Mouse (Mus musculus): ENCODE measurements around the gene Adprhl2. TPM values are rescaled to one million over a fixed set of nuclear protein-coding genes. Genes with fewer than 3 reads are reported as not detected.

Adprhl2 gene
- 59.2 and 62.0 TPM in 2 replicates for polyA plus RNA-seq (2014; fragmentation: Nextera tagmentation; extraction: Ambion mirVana)

GRCm38 (mm10) chr4:126321111-126321853, at the start of gene Adprhl2:
Adprhl2 (minus strand) TSS chr4:126321703.
- Histone ChIP-seq H3K9me3 (ENCODE audit: control insufficient read depth, low read length) (no peaks in the 10 kb centered on the region), H3K4me1 (ENCODE audit: control insufficient read depth, insufficient read depth, low read length) (peaks cover 10% of the 10 kb centered on the region), H3K4me3 (ENCODE audit: low read depth, low read length) (peak within 1 kb of the TSS; percentile 71), H3K9ac (ENCODE audit: low read length) (peak within 1 kb of the TSS; percentile 84), H3K27me3 (ENCODE audit: control insufficient read depth, insufficient read depth, low read length) (peaks cover 8% of the 10 kb centered on the region), H3K4me2 (ENCODE audit: low read depth, severe bottlenecking) (peak within 1 kb of the TSS; percentile 88), H3K27ac (replicated peaks; ENCODE audit: low read depth, low read length) (peak within 1 kb of the TSS; percentile 0; the same call in 1 of the 2 replicates), H3K36me3 (ENCODE audit: control insufficient read depth, insufficient read depth, low read length) (peaks cover 13% of the 10 kb centered on the region; the same call in 1 of the 2 replicates)
- peak; percentile 100 for DNase-seq (ENCODE audit: low spot score)
- ATAC-seq (ENCODE audit: insufficient number of reproducible peaks, low FRiP score, low TSS enrichment, low read depth): peak; percentile 82
- WGBS: under 1% methylated on average over 74 of the region's 80 CpGs

GRCm38 (mm10) chr4:126360069-126360468, 38.6 kb upstream of the Adprhl2 start:
- Histone ChIP-seq H3K4me1 (ENCODE audit: control insufficient read depth, insufficient read depth, low read length) (no peaks in the 10 kb centered on the region), H3K4me2 (ENCODE audit: low read depth, severe bottlenecking) (no peak overlapping the region), H3K4me3 (ENCODE audit: low read depth, low read length) (no peak overlapping the region), H3K9me3 (ENCODE audit: control insufficient read depth, low read length) (no peaks in the 10 kb centered on the region), H3K27ac (replicated peaks; ENCODE audit: low read depth, low read length) (no peak overlapping the region), H3K9ac (ENCODE audit: low read length) (no peak overlapping the region), H3K27me3 (ENCODE audit: control insufficient read depth, insufficient read depth, low read length) (no peaks in the 10 kb centered on the region), H3K36me3 (ENCODE audit: control insufficient read depth, insufficient read depth, low read length) (no peaks in the 10 kb centered on the region)
- DNase-seq (ENCODE audit: low spot score) (no peak), ATAC-seq (ENCODE audit: insufficient number of reproducible peaks, low FRiP score, low TSS enrichment, low read depth) (no peak)
- 98% methylated on average over 1 of the region's 1 CpGs for WGBS

GRCm38 (mm10) chr4:126343451-126343850, 21.9 kb upstream of the Adprhl2 start:
- H3K9me3 ChIP-seq (ENCODE audit: control insufficient read depth, low read length): no peaks in the 10 kb centered on the region
- no peak for ATAC-seq (ENCODE audit: insufficient number of reproducible peaks, low FRiP score, low TSS enrichment, low read depth)
- H3K4me3 ChIP-seq (ENCODE audit: low read depth, low read length): no peak overlapping the region
- no peak for DNase-seq (ENCODE audit: low spot score)
- no peak overlapping the region for H3K27ac ChIP-seq (replicated peaks; ENCODE audit: low read depth, low read length)
- H3K4me2 ChIP-seq (ENCODE audit: low read depth, severe bottlenecking): no peak overlapping the region
- H3K36me3 ChIP-seq (ENCODE audit: control insufficient read depth, insufficient read depth, low read length): 0 out of 2 replicates have a peak, but pooled peaks cover 3% of the 10 kb centered on the region
- H3K27me3 ChIP-seq (ENCODE audit: control insufficient read depth, insufficient read depth, low read length): no peaks in the 10 kb centered on the region
- H3K4me1 ChIP-seq (ENCODE audit: control insufficient read depth, insufficient read depth, low read length): no peaks in the 10 kb centered on the region
- WGBS: 78% methylated on average over 4 of the region's 4 CpGs
- H3K9ac ChIP-seq (ENCODE audit: low read length): no peak overlapping the region

GRCm38 (mm10) chr4:126339461-126339860, 18.0 kb upstream of the Adprhl2 start:
- no peak overlapping the region for H3K4me2 ChIP-seq (ENCODE audit: low read depth, severe bottlenecking)
- no peaks in the 10 kb centered on the region for H3K9me3 ChIP-seq (ENCODE audit: control insufficient read depth, low read length)
- H3K36me3 ChIP-seq (ENCODE audit: control insufficient read depth, insufficient read depth, low read length): no peaks in the 10 kb centered on the region
- 69% methylated on average over 4 of the region's 4 CpGs for WGBS
- no peak for DNase-seq (ENCODE audit: low spot score)
- H3K4me3 ChIP-seq (ENCODE audit: low read depth, low read length): no peak overlapping the region
- H3K4me1 ChIP-seq (ENCODE audit: control insufficient read depth, insufficient read depth, low read length): no peaks in the 10 kb centered on the region
- no peak for ATAC-seq (ENCODE audit: insufficient number of reproducible peaks, low FRiP score, low TSS enrichment, low read depth)
- no peak overlapping the region for H3K27ac ChIP-seq (replicated peaks; ENCODE audit: low read depth, low read length)
- H3K27me3 ChIP-seq (ENCODE audit: control insufficient read depth, insufficient read depth, low read length): no peaks in the 10 kb centered on the region
- no peak overlapping the region for H3K9ac ChIP-seq (ENCODE audit: low read length)

GRCm38 (mm10) chr4:126332358-126332757, 10.9 kb upstream of the Adprhl2 start:
- Histone ChIP-seq H3K27ac (replicated peaks; ENCODE audit: low read depth, low read length) (no peak overlapping the region), H3K27me3 (ENCODE audit: control insufficient read depth, insufficient read depth, low read length) (no peaks in the 10 kb centered on the region), H3K4me1 (ENCODE audit: control insufficient read depth, insufficient read depth, low read length) (no peaks in the 10 kb centered on the region), H3K9ac (ENCODE audit: low read length) (no peak overlapping the region), H3K4me2 (ENCODE audit: low read depth, severe bottlenecking) (no peak overlapping the region), H3K9me3 (ENCODE audit: control insufficient read depth, low read length) (no peaks in the 10 kb centered on the region), H3K4me3 (ENCODE audit: low read depth, low read length) (no peak overlapping the region), H3K36me3 (ENCODE audit: control insufficient read depth, insufficient read depth, low read length) (no peaks in the 10 kb centered on the region)
- 49% methylated on average over 3 of the region's 3 CpGs for WGBS
- ATAC-seq (ENCODE audit: insufficient number of reproducible peaks, low FRiP score, low TSS enrichment, low read depth) (no peak), DNase-seq (ENCODE audit: low spot score) (peak; percentile 45)

GRCm38 (mm10) chr4:126331751-126332150, 10.2 kb upstream of the Adprhl2 start:
- H3K4me3 ChIP-seq (ENCODE audit: low read depth, low read length): no peak overlapping the region
- ATAC-seq (ENCODE audit: insufficient number of reproducible peaks, low FRiP score, low TSS enrichment, low read depth): no peak
- 76% methylated on average over 1 of the region's 1 CpGs for WGBS
- DNase-seq (ENCODE audit: low spot score): no peak
- no peak overlapping the region for H3K27ac ChIP-seq (replicated peaks; ENCODE audit: low read depth, low read length)
- H3K36me3 ChIP-seq (ENCODE audit: control insufficient read depth, insufficient read depth, low read length): no peaks in the 10 kb centered on the region
- H3K9me3 ChIP-seq (ENCODE audit: control insufficient read depth, low read length): no peaks in the 10 kb centered on the region
- H3K9ac ChIP-seq (ENCODE audit: low read length): no peak overlapping the region
- H3K27me3 ChIP-seq (ENCODE audit: control insufficient read depth, insufficient read depth, low read length): no peaks in the 10 kb centered on the region
- no peaks in the 10 kb centered on the region for H3K4me1 ChIP-seq (ENCODE audit: control insufficient read depth, insufficient read depth, low read length)
- H3K4me2 ChIP-seq (ENCODE audit: low read depth, severe bottlenecking): no peak overlapping the region

- Histone ChIP-seq H3K9ac (ENCODE audit: low read length) (no peak overlapping the region), H3K27ac (replicated peaks; ENCODE audit: low read depth, low read length) (no peak overlapping the region), H3K27me3 (ENCODE audit: control insufficient read depth, insufficient read depth, low read length) (peaks cover 6% of the 10 kb centered on the region), H3K36me3 (ENCODE audit: control insufficient read depth, insufficient read depth, low read length) (no peaks in the 10 kb centered on the region), H3K9me3 (ENCODE audit: control insufficient read depth, low read length) (no peaks in the 10 kb centered on the region), H3K4me1 (ENCODE audit: control insufficient read depth, insufficient read depth, low read length) (peaks cover 3% of the 10 kb centered on the region; the same call in 1 of the 2 replicates), H3K4me2 (ENCODE audit: low read depth, severe bottlenecking) (no peak overlapping the region), H3K4me3 (ENCODE audit: low read depth, low read length) (no peak overlapping the region)
- 89% methylated on average over 4 of the region's 4 CpGs for WGBS
- no peak for ATAC-seq (ENCODE audit: insufficient number of reproducible peaks, low FRiP score, low TSS enrichment, low read depth)
- no peak for DNase-seq (ENCODE audit: low spot score)
Measured at GRCm38 (mm10) chr4:126330295-126330694, 8.8 kb upstream of the Adprhl2 start.

- Histone ChIP-seq H3K4me2 (ENCODE audit: low read depth, severe bottlenecking) (no peak overlapping the region), H3K27me3 (ENCODE audit: control insufficient read depth, insufficient read depth, low read length) (peaks cover 8% of the 10 kb centered on the region), H3K9me3 (ENCODE audit: control insufficient read depth, low read length) (no peaks in the 10 kb centered on the region), H3K36me3 (ENCODE audit: control insufficient read depth, insufficient read depth, low read length) (no peaks in the 10 kb centered on the region), H3K4me3 (ENCODE audit: low read depth, low read length) (no peak overlapping the region), H3K27ac (replicated peaks; ENCODE audit: low read depth, low read length) (no peak overlapping the region), H3K4me1 (ENCODE audit: control insufficient read depth, insufficient read depth, low read length) (peaks cover 3% of the 10 kb centered on the region; the same call in 1 of the 2 replicates), H3K9ac (ENCODE audit: low read length) (no peak overlapping the region)
- DNase-seq (ENCODE audit: low spot score) (no peak), ATAC-seq (ENCODE audit: insufficient number of reproducible peaks, low FRiP score, low TSS enrichment, low read depth) (no peak)
- 20% methylated on average over 6 of the region's 6 CpGs for WGBS
Measured at GRCm38 (mm10) chr4:126326036-126326435, 4.5 kb upstream of the Adprhl2 start.
